Mouse (Mus musculus): Measurements from ENCODE around the gene Ttll12.

DNA sequence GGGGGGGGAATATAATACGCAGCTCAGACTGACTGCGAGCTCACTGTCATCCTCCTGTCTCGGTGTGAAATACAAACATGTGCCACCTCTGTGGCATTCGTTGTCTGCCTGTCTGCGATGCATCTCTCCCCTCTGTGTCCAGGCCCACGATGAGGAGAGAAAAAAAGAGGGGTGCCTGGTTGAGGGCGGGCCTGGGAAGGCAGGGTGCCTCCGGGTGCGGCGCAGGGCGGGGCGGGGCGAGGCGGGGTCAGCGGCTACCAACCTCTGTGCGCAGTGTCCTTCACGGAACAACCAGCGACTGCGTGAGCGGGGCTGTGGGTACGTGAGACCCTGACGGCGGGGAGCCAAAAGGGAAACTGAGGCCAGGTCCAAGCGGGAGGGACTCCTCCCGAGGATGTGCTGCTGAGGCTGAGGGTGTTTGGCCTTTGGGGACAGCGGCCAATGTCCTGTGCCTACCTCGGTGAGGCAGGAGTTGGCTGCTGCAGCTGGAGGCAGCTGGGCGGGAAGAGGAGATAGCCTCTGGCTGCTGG, 31.6 kb downstream of the Ttll12 start, which contains the start of the genes Tspo and Mcat:
- TF ChIP-seq GATA1 (IDR thresholded peaks at IDR 0.05; ENCODE audit: low read length) (no peak), TAL1 (IDR thresholded peaks at IDR 0.05; ENCODE audit: low read length) (no peak)
